Mouse (Mus musculus): Measurements from ENCODE around the gene Ccl22. TPM values are rescaled to one million over a fixed set of nuclear protein-coding genes. Genes with fewer than 3 reads are reported as not detected.

Ccl22 gene
- total RNA-seq, 1 experiment from 2014 or later = not detected

DNA sequence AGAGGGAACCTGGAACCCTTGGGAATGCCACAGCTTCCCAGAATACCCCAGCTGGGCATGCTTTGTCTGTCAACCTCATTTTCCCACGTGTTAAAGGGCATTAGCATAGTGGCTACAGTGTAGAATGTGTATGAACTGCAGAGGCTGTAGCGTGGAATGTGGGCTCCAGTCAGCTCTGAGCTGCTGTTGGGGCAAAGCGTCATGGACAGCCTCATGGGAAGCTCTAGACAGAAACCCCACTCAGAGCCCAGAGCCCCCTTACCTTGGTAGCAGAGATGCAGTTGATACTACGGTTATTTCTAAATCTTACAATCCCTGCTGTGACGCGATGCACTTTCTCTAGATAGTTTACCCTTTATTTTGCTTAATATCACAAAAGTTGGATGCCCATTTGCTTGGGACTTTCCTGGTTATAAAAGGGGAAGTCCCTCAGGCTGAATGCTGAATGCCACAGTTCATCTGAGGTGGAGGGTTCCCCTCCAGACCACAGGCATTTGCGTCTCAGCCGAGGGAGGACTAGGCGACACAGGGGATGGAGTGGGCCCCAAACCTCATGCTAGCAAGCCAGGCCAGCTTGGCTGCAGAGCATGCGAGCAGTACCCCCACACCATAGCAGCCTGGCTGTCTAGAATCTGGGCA, 33.6 kb downstream of the Ccl22 start:
- no peak for DNase-seq

GRCm38 (mm10) chr8:94779534-94780294, 34.3 kb downstream of the Ccl22 start:
- no peak for DNase-seq

DNA sequence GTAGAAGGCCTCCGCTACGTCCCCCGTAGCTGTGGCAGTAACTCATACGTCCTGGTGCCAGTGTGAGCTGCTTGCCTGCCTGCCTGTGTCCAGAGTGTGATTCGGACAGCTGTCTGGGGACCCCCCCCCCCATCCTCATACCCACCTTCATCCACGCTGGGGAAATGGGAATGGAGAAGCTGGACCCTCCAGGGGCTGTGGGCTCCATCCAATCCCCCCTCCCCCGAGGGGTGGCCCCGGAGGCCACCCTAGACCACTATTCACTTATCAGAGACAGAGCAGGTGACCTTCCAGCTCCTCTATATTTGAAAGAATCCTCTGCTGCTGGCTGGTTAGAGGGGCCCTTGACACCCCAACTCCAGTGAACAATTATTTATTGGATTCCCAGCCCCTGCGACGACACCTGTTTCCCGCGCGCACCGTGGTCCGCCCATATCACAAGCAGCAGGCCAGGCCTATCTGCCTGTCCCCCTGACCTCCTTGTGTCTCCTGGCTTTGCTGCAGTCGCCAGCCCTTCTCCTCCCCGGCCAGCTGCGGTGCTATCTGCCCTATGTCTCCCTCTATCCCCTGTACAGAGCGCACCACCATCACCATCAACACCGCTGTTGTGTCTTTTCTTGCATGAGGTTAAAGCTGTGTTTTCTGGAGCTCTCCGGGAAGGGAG, 35.2 kb downstream of the Ccl22 start:
- no peak for DNase-seq

- DNase-seq = no peak
Observed at GRCm38 (mm10) chr8:94781155-94781837, 35.9 kb downstream of the Ccl22 start.

- no peak for DNase-seq
Observed at GRCm38 (mm10) chr8:94781838-94782235, 36.4 kb downstream of the Ccl22 start.

DNA sequence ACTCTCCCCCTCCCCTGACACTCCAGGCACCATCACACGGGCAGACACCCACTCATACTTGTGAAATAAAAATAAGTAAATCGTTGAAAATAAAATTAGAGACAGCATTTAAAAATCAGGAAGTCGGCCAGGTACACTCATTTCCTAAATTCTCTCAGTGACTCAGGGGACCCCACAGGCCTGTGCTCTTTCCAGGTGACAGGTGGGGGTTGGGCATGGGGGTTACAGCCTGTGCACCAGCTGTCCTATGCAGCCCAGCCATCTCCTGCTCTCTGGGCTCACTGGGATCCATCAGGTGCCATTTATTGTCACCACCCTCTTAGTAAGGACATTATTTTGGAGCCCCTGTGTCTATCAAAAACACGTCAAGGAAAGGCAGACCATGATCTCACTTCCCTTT, 38.5 kb downstream of the Ccl22 start:
- no peak for DNase-seq

DNA sequence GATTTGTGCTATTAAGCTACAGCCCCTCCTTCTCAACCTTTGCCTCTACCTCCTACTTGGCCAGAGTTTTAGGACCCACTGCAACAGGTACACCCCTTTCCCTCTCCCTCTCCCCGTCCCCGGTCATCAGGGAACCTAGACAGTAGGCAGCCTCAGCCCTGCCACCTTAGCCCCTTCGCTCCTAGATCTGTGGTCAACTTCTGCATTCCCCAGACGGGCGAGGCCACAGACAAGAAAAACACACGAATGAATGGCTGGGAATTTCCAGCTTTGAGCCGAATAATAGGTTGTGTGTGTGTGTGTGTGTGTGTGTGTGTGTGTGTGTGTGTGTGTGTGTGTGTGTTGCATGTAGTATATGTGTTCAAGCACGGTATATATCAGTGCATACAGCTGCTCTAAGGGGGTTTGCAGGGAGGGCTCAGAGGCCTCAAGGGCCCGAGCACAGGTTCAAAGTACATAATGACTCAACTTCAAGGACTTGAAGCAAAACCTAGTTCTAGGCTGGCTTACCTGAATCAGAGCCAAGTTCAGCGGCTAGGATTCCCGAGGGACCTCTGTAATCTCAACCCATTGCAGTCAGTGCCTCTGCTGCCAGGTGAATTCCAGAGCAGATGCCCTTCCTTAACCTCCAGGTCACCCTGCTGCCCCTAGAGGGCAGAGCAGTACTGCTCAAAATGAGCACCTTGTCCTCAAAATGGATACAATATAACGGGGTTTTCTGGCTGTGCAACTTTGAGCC, 40.0 kb downstream of the Ccl22 start:
- peak; percentile 46 for DNase-seq

DNA sequence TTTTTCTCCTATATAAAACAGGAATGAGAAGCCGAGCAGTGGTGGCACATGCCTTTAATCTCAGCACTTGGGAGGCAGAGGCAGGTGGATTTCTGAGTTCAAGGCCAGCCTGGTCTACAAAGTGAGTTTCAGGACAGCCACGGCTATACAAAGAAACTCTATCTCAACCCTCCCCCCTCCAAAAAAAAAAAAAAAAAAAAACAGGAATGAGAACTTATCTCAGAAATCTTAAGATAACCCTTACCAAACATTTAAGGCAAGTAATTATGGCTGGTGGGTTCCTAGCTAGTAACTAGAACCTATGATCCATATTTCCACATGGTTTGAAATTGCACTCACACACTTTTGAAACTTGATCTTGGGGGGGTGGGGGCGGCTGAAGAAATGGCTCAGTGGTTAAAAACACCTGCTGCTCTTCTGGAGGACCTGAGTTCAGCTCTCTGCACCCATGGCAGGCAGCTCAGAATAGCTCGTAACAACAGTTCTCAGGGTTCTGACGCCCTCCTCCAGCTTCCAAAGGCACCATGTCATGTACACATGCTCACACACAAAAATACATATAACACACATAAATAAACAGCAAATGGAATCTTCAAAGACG, 40.7 kb downstream of the Ccl22 start:
- DNase-seq = no peak

GRCm38 (mm10) chr8:94787524-94788501, 42.4 kb downstream of the Ccl22 start:
- DNase-seq = peak; percentile 40

- DNase-seq = no peak
Observed at GRCm38 (mm10) chr8:94789256-94789955, 44.0 kb downstream of the Ccl22 start.

GRCm38 (mm10) chr8:94794368-94794767, 49.0 kb downstream of the Ccl22 start:
- DNase-seq = no peak

GRCm38 (mm10) chr8:94794782-94795181, 49.4 kb downstream of the Ccl22 start:
- DNase-seq = no peak

DNA sequence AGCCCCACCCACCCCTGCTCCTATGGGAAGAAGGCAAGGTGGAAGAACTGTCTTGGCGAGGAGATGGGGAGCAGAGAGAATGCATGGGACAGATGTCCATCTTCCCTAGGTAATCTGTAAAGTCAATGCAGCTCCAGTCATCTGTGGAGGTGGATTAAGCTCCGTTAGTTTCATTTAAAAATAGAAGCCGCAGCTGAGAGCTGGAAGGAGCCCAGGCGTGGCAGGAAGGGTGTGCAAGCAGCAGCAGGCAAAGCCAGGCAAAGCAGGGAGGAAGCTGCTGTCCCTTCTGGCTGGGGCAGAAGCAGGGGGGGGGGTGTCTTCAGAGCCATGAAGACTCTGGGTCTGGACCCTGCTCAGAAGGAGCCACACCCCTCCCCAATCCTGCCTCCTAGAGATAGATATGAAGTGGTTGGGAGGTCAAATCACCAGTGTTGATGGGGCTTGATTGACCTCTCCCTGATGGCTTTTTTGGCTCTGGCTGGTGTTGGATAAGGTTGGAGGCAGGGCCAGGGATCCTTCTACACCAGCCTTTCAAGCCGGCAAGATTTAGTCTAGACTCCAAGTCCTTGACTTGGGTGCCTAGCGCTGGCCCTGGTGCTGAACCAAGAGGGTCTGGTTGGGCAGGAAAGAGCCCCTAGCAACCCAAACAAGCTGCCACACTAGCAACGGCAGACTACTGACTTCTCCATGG, 55.0 kb downstream of the Ccl22 start:
- no peak for DNase-seq

Other genes with a start within 250 kb of the Ccl22 start
- gene Cpne2, start 212.6 kb upstream of the Ccl22 start, total RNA-seq (2021) = 19.4 and 23.2 TPM in 2 replicates
- 22.6 and 23.0 TPM in 2 replicates for gene Rspry1, start 143.7 kb upstream of the Ccl22 start, total RNA-seq (2021)
- gene Fam192a, start 143.6 kb upstream of the Ccl22 start, total RNA-seq (2021) = 39.8 and 49.6 TPM in 2 replicates
- 60.0 and 75.3 TPM in 2 replicates for gene Arl2bp, start 79.0 kb upstream of the Ccl22 start, total RNA-seq (2021)
- gene Pllp, start 49.3 kb upstream of the Ccl22 start, total RNA-seq (2021) = 0.67 TPM in 1 of 2 replicates, not detected in the other
- 23.0 and 25.2 TPM in 2 replicates for gene Cx3cl1, start 26.4 kb downstream of the Ccl22 start, total RNA-seq (2021)
- gene Ccl17, start 64.9 kb downstream of the Ccl22 start, total RNA-seq (2021) = 0.70 TPM in 1 of 2 replicates, not detected in the other
- 199 and 209 TPM in 2 replicates for gene Coq9, start 92.7 kb downstream of the Ccl22 start, total RNA-seq (2021)
- gene Ciapin1, start 92.8 kb downstream of the Ccl22 start, total RNA-seq (2021) = 112 and 175 TPM in 2 replicates
- 62.1 and 66.2 TPM in 2 replicates for gene Polr2c, start 111.9 kb downstream of the Ccl22 start, total RNA-seq (2021)
- 8.8 and 15.3 TPM in 2 replicates for gene Dok4, start 130.7 kb downstream of the Ccl22 start, total RNA-seq (2021)
- 7.7 and 8.8 TPM in 2 replicates for gene Ccdc102a, start 172.5 kb downstream of the Ccl22 start, total RNA-seq (2021)
- gene Adgrg5, start 178.1 kb downstream of the Ccl22 start, total RNA-seq (2021) = 0.33 and 0.76 TPM in 2 replicates
- gene Adgrg1, start 229.2 kb downstream of the Ccl22 start, total RNA-seq (2021) = 11.7 and 20.7 TPM in 2 replicates